Mouse (Mus musculus): ENCODE measurements around the gene Hist1h3d.
"Not testable (repeated sequence)": the region's sequence is repeated elsewhere in the genome, so short reads cannot be mapped to it uniquely, and the experiment has no call there.

Gene Hist1h3d

DNA sequence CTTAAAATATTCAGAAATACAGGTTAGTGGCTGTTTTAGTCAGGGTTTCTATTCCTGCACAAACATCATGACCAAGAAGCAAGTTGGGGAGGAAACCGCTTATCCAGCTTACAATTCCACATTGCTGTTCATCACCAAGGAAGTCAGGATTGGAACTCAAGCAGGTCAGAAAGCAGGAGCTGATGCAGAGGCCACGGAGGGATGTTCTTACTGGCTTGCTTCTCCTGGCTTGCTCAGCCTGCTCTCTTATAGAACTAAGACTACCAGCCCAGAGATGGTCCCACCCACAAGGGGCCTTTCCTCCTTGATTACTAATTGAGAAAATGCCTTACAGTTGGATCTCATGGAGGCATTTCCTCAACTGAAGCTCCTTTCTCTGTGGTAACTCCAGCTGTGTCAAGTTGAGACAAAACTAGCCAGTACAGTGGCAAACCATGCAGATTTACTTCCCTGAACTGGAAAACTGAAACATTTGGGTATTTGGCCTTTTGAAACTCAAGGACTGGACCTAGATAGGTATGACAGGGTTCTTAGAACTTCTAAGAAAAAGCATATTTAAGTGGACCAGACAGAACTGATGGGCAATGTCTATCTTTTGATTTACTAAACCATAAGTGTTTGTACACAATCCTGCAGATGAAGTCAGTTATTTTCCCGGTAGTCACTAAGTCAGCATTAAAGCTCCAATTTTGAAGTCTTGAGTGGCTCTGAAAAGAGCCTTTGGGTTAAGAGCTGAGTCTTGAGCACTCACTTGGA lies 33.2 kb upstream of the Hist1h3d start:
- DNase-seq: not testable (repeated sequence)

DNA sequence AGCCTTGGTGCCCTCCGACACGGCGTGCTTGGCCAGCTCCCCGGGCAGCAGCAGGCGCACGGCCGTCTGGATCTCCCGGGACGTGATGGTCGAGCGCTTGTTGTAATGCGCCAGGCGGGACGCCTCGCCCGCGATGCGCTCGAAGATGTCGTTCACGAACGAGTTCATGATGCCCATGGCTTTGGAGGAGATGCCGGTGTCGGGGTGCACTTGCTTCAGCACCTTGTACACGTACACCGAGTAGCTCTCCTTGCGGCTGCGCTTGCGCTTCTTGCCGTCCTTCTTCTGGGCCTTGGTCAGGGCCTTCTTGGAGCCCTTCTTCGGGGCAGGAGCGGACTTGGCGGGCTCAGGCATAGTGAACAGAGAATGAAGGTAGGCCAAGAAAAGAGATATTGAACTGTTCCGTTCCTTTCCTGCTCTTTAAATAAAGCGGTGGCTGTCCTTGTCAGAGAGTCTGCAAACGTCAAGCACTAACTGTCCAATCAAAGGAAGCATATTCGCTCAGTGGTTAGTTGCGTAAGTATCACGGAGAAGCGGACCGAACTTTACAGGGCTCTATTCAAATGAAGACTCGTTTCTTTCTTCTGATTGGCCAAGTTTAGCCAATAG lies 32.5 kb upstream of the Hist1h3d start, which contains the start of gene Hist1h2bh:
TSS of gene Hist1h2bh (minus strand) at position 394 of the 609 bp plus-strand sequence.
- DNase-seq: peak; percentile 74

DNA sequence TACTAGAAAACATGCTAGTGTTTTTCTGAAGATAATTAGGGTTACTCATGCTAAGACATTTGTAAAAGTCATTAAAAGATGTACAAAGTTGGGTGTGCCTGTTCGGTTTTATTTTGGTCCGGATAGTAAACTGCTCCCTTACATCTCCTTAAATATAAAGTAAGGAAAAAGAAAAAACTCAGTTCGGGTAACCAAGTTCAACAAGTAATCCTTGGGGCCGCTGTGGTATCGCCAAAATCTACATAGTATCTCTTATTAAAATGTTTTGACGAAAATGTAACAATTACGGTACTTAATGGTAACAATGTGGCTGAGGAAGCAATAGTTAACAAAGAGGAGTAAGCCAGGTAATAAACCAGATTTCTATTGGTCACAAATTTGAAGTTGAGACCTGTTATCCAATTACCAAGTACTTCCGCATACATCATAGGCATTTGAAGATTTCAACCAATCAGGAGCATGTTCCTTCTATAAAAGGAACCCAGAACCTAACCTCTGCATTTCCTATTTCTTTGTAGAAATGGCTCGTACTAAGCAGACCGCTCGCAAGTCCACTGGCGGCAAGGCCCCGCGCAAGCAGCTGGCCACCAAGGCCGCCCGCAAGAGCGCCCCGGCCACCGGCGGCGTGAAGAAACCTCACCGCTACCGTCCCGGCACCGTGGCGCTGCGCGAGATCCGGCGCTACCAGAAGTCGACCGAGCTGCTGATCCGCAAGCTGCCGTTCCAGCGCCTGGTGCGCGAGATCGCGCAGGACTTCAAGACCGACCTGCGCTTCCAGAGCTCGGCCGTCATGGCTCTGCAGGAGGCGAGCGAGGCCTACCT lies 31.4 kb upstream of the Hist1h3d start, which contains the start of gene Hist1h3f:
TSS of gene Hist1h3f (plus strand) at position 88 of the 822 bp plus-strand sequence.
- DNase-seq: peak; percentile 86 to 88

DNA sequence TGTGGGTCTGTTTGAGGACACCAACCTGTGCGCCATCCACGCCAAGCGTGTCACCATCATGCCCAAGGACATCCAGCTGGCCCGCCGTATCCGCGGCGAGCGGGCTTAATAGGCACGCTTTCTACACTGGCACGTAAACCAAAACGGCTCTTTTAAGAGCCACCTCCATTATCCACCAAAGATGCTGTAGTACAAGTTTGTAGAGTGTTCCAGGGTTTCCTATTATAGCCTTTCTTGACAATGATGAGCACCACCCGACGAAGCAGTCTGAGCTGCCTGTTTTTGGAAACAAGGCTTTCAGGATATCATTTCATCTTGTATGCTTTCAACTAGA lies 30.8 kb upstream of the Hist1h3d start:
- DNase-seq: not testable (repeated sequence)

DNA sequence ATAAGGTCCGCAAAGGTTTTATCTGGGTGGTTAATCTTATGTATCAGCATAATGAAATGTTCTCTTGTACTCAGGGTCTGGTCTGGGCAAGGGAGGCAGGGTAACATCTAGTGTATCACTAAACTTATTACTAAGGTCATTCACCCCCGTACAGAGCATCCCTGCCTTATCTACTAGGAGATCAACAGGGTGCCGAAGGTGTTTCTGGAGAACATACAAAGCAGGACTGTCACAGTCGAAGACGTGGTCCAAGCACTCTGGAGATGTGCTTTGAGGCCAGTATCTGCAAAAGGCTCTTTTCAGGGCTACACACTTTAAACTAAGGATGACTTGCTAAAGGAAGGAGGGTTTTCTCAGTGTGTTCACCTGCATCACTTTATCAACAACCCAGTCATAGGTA lies 28.9 kb upstream of the Hist1h3d start:
- DNase-seq: no peak

DNA sequence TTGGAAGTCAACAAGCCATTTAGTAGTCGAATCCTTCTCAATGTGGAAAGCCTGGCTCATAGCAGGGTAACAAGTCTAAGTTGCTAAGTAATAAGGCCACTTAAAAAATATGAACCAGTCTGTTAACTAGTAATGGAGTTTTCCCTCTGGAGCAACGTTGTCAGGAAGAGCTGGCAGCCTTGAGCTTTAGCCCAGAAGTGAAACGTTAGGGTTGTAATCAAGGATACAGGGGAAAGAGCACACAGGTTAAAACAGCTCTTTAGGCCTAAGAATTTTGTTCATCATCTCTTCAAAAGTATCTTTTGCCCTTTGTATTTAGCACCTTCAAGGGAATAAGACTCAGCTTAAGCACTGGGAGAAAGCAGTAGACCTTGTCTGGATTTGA lies 24.8 kb upstream of the Hist1h3d start:
- DNase-seq: no peak

DNA sequence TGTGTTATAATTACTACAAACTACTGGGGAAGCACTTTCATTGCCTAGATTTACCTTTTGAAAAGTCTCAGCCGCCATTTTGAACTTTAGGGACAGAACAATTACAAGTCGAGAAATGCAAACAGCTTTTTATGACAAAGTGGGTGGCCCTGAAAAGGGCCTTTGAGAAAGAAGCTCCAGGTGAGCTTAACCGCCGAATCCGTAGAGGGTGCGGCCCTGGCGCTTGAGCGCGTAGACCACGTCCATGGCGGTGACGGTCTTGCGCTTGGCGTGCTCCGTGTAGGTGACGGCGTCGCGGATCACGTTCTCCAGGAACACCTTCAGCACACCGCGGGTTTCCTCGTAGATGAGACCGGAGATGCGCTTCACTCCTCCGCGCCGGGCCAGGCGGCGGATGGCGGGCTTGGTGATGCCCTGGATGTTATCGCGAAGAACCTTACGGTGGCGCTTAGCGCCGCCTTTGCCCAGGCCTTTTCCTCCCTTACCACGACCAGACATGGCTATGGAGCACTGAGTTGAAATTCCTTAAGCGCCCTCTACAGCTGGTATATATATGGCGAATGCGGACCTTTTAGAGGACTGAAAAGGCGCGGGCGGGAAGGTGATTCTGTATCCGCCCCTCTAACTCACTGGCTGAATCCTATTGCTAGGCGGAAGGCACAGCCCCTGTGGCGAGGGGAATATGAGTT lies 24.3 kb upstream of the Hist1h3d start, which contains the start of gene Hist1h4f:
TSS of gene Hist1h4f (minus strand) at position 503 of the 689 bp plus-strand sequence.
- DNase-seq: peak; percentile 84 to 87

DNA sequence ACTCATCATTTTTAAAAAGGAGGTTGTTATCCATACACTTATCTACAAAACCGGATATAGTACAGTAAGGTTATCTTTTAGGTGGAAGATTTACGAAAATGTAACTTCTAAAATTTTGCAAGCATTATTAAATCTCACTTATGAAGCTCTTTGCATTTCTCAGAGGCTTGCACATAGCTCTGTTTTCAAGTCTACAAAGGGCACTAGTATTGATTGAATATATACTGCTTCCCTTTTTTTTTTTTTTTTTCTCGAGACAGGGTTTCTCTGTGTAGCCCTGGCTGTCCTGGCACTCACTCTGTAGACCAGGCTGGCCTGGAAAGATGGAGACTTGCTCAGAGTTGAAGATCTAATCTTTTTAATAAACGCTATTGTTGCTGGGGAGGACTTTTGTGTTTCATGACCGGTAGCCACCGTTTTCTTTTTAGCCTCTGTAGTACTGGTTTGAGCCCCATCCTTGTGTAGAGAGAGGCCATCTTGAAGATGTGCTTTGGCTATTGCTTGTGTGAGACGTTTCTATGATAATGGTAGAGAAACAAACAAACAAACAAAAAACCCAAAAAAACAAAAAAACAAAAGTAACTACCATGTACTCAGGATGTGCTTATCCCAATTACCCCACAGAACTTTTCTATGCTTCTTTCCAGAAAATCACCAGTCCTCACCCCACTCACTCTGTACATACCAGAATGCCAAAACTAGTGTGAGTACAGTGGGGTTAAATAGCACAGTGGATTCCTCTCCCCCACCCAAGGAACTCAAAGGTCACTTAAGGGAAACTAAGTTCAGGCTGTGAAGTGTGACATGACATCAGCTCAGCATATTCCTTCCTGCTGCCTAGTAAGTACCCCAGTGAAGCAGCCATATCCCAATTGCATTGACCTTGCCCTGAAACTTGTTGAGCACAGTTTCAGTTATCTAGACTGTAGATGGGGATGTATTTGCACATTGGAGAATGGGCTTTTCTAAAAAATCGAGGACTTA lies 23.3 kb upstream of the Hist1h3d start:
- no peak for DNase-seq

DNA sequence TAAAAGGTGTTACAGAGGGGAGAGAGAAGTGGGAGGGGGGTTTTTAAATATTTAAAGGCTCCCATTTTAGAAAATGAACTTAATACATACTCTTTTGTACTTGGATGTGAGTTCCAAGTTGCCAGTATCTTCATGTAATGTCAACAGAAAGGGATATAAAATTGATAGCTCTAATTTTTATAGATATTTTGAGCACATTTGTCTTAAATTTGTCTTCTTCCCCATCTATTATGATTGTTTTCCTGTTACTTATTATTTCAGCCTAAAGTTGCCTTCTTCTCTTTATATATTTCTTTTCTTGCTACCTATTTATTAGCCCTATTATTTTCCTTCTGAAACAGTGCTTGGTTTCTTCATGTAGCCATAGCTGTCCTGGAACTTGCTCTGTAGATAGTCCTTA lies 22.6 kb upstream of the Hist1h3d start, which contains the start of gene Hist1h1d:
TSS of gene Hist1h1d (plus strand) at position 301 of the 400 bp plus-strand sequence.
- no peak for DNase-seq

DNA sequence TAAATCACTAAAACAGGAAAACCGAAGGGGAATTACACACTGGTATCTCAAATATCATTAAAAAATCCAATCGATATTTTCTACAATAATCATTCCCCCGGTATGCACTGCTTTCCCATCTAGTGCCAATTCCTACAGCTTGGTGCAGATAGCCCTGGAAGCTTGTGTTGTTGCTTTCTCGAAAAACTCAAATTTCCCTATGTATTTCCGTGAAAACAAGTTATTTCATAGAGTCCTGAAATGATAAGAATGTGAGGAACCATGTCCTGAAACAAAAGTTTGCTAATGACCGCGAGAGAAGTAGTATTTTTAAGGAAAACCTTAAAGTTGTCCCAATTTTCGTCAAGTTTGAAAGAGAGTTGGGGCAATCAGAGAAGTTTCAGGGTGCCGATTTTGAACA lies 21.2 kb upstream of the Hist1h3d start:
- DNase-seq: no peak

DNA sequence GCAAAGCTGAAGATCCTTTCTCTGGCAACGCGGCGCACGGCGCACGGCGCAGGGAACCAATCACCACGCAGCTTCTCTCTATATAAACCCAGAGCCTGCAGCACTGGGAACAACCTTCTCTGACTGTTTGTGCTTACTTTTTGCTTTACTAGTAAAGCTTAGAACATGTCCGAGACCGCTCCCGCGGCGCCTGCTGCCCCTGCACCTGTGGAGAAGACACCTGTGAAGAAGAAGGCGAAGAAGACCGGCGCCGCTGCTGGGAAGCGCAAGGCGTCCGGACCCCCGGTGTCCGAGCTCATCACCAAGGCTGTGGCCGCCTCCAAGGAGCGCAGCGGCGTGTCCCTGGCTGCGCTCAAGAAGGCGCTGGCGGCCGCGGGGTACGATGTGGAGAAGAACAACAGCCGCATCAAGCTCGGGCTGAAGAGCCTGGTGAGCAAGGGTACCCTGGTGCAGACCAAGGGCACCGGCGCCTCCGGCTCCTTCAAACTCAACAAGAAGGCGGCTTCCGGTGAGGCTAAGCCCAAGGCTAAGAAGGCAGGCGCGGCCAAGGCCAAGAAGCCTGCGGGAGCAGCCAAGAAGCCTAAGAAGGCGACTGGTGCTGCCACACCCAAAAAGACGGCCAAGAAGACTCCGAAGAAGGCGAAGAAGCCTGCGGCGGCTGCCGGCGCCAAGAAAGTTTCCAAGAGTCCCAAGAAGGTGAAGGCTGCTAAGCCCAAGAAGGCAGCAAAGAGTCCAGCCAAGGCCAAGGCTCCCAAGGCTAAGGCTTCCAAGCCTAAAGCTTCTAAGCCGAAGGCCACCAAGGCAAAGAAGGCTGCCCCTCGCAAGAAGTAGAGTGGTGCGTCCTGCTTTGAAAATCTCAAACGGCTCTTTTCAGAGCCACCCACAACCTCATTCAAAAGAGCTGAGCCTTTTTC lies 20.4 kb upstream of the Hist1h3d start:
- peak; percentile 75 to 77 for DNase-seq

DNA sequence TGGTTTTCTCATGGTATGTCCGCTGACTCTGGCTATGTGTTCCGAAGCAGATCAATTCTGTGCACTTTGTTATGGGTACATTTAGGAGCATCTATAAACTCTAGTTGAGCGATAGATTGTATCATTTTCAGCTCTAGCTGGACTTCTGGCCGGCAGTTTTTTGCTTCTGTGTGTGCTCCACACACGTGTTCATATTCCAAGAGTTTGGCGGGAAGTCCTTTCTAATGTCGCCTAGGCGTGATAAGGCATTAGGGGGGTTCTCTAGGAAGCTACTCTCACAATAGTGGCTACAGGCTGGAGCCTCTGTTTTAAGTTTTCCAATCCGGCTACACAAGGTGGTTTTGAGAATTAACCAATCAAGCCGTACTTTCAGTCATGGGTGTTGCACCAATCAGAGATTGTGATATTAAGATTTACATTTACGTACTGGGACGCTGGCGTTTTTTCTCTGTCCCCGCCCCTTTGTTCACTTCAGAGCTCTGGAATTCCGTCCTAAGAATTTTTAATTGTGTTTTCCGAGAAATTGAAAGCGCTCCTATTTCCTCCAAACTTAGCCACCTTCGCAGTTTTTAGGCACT lies 19.6 kb upstream of the Hist1h3d start:
- DNase-seq: peak; percentile 65 to 72

DNA sequence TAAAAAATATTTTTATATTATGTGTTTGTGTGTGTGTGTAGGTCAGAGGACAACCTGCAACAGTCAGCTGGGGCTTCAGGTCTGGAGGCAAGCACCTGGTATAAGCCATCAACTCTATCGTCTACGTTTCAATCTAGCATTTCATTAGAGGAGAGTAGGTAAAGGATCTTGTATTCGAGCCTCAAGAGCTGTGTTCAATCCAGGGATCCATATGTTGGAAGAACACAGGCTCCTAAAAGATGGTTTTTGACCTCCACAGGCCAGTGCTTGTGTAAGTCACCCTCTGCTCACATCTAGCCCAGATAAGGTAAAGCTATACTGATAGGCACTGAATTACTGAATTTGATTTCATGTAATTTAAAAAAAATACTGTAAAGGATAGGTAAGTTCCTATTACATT lies 18.7 kb upstream of the Hist1h3d start:
- no peak for DNase-seq

DNA sequence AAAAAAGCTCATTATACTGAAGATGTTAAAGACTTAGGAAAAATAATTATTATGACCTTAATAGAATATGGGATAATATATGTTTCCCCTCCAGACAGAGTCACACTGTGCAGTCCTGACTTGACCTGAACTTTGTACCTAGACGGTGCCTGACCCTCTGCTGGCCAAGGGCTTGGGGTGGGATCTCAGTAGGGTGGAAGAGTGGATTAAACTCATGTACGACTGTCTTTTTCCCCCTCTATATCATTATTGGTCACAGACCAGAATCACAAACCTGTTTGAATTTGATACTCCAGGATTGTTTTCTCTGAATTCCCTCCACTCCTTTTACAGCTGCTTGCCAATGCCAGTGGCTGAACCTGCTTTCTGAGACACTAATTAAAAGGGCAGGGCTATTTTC lies 14.9 kb upstream of the Hist1h3d start:
- not testable (repeated sequence) for DNase-seq

DNA sequence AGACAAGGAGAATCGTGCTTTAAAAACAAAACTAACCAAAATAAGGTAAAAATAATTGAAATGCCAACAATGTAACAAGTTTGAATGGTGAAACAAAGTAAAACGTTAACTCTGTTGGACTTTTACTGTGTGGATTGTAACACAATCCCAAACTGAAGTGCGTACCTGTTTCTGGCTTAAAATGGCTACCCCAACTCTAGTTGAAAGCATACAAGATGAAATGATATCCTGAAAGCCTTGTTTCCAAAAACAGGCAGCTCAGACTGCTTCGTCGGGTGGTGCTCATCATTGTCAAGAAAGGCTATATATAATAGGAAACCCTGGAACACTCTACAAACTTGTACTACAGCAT lies 14.1 kb upstream of the Hist1h3d start:
- DNase-seq: not testable (repeated sequence)

DNA sequence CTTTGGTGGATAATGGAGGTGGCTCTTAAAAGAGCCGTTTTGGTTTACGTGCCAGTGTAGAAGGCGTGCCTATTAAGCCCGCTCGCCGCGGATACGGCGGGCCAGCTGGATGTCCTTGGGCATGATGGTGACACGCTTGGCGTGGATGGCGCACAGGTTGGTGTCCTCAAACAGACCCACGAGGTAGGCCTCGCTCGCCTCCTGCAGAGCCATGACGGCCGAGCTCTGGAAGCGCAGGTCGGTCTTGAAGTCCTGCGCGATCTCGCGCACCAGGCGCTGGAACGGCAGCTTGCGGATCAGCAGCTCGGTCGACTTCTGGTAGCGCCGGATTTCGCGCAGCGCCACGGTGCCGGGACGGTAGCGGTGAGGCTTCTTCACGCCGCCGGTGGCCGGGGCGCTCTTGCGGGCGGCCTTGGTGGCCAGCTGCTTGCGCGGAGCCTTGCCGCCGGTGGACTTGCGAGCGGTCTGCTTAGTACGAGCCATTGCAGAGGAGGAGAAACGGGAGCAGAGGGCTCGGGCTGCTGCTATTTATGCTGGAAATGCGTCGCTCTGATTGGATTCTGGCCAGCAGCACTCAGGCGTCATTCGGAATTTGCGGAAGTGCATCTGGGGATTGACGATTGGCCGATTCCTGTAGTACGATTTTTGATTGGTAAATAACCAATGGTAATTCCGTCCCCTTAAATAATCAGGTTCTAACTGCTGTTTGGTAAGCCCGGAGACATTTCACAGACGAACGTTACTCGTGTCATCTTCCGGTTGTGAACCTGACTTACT lies 13.5 kb upstream of the Hist1h3d start, which contains the start of gene Hist1h3e:
TSS of gene Hist1h3e (minus strand) at position 487 of the 777 bp plus-strand sequence.
- peak; percentile 93 for DNase-seq

DNA sequence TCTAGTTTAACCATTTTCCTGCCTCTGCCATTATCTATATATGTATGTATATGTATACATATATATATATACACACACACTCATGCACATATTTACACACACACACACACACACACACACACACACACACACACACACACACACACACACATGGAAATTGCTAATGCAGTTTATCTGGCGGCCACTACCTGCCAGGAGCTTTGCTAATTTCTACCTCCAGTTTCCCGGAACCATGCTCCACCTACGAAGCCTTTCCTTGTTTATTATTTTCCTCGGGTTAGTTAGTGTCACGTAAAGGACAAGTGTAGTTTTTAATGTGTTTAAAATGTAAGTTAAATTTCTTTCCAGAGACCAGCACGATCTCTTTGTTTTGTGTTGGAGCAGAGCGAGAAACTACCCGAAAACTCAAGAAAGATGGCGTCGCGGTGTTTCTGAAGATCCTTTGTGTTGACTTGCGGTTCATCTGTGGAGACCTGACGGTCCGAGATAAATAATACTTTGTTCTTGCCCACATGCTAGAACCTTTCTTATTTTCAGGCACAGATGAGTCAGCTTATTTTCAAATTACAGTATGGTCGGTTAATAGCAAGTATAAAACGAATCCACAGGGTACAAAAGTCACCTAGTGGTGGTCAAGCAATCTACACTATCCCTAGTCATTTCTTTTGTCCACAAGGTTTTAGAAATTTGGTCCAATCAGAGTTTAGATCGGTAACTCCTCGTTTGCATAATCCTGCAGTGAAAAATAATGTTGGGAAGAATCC lies 12.7 kb upstream of the Hist1h3d start:
- DNase-seq: peak; percentile 62 to 63

DNA sequence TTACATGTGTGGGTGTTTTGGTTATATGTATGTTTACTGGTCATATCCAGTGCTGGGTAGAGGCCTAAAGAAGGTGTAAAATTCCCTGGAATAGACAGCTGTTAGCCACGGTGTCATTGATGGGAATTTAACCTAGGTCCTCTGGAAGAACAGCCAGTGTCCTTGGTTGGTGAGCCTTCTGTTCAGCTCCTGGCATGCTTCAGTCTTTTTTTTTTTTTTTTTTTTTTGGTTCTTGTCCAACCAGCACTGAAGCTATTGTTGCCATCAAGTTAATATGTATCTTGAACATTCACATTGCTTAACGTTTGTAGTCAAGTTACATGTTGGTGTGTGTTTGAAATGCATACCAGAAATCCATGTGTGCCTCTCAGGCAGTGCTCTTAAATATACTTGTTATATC lies 11.1 kb upstream of the Hist1h3d start:
- DNase-seq: no peak

Measured in B cell, adult 2 months (primary cell).